Mouse (Mus musculus): Measurements from ENCODE around the gene Mnd1. TPM values are rescaled to one million over a fixed set of nuclear protein-coding genes. Genes with fewer than 3 reads are reported as not detected.

Gene Mnd1
- total RNA-seq, 2 experiments from 2014 or later: 0.68 to 0.96 TPM

GRCm38 (mm10) chr3:84180304-84180703, 24.7 kb upstream of the Mnd1 start:
- intact Hi-C loops (cut with DNase I): loop anchor here (5.0 kb wide), 1 partner anchor 362 kb away; no protein-coding TSS in a partner anchor
- no peak overlapping the region for H3K27ac ChIP-seq
- no peak overlapping the region for H3K4me3 ChIP-seq
- TF ChIP-seq CTCF (IDR thresholded peaks at IDR 0.05): no peak
- DNase-seq (ENCODE audit: extremely low spot score in 1 of 2, low spot score in 2 of 2): no peak

GRCm38 (mm10) chr3:84177834-84178233, 22.2 kb upstream of the Mnd1 start:
- Histone ChIP-seq H3K27ac (no peak overlapping the region), H3K4me3 (no peak overlapping the region)
- no peak for DNase-seq (ENCODE audit: extremely low spot score in 1 of 2, low spot score in 2 of 2)
- TF ChIP-seq CTCF (IDR thresholded peaks at IDR 0.05): no peak
- intact Hi-C loops (cut with DNase I): loop anchor here (5.0 kb wide), 2 partner anchors 39 to 79 kb away; no protein-coding TSS in a partner anchor

DNA sequence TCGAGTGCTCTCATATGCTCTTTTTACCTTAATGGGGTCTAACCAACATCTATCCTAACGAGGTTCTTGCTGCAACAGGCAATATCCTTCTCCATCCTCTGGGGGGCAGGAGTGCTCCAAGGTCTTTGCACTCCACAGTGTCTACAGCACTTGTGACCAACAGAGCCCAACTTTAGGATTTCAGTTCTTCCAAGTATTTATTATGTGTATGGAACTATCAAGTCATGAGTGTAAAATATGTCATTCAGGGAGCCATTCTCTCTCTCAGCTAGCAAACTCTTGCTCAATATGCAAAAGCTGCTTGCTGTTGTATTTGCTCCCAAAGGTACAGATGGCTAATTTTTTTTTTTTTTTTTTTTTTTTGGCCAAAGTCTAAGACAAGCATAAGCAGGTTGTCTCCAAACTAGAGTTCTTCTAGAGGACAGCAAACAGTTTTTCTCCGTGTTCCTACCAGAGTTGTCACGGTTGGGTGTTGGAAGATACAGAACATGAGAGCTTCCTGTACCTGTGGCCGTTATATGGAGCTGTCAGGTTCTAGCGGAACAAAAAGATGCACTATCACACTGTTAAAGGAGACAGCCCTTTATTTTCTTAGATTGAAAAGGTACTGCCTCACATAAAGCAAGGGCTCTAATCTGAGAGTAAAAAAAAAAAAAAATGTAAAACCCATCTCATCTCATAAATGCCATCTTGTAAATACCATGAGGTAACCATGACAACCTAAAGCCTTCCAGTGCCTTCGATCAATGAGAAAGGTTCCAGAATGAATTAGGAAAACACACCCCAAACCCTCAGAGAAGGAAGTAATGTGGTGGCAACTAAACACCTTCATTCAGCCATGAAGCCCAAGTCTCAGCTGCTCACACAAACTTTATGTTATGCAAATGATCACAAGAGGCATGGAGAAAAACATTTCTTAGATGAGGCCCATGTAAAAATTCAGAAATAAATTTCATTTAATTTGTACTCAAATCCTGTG, 20.0 kb upstream of the Mnd1 start:
- peak; percentile 64 to 70 for DNase-seq (ENCODE audit: extremely low spot score in 1 of 2, low spot score in 2 of 2)
- intact Hi-C loops (cut with DNase I): loop anchor here (1.0 to 5.0 kb wide), 4 partner anchors 42 to 138 kb away; no protein-coding TSS in a partner anchor
- Histone ChIP-seq H3K4me3 (no peak overlapping the region), H3K27ac (no peak overlapping the region)
- peak; percentile 90 for TF ChIP-seq CTCF (IDR thresholded peaks at IDR 0.05)

- Histone ChIP-seq H3K27ac (no peak within 1 kb of the TSS), H3K4me3 (no peak within 1 kb of the TSS)
- intact Hi-C loops (cut with DNase I): loop anchor here (2.0 kb wide), 1 partner anchor 131 kb away; no protein-coding TSS in a partner anchor
- TF ChIP-seq CTCF (IDR thresholded peaks at IDR 0.05): no peak
- no peak for DNase-seq (ENCODE audit: extremely low spot score in 1 of 2, low spot score in 2 of 2)
Measured at GRCm38 (mm10) chr3:84173581-84174154, 18.1 kb upstream of the Mnd1 start, which contains the start of gene Gm6525. Gene Gm6525 (plus strand): TSS chr3:84174104.

DNA sequence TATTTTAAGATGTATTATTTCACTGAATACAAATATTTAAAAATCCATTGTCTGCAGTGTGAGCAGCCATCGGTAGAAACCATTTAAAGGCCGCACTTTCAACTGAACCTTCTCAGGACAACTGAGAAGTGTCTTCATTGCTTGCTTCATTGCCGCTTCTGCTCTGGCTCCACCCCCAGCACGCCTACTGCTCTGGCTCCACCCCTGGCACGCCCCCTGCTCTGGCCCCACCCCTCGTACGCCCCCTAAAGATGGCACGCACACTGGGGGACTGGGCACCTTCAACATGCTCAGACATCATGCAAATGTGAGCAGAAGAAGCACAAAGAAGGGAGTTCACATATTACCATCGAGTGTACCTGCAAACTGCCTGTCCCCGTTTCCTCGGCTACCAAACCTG, 16.8 kb upstream of the Mnd1 start:
- TF ChIP-seq CTCF (IDR thresholded peaks at IDR 0.05): no peak
- intact Hi-C loops (cut with DNase I): no loop called here
- Histone ChIP-seq H3K4me3 (no peak overlapping the region), H3K27ac (no peak overlapping the region)
- no peak for DNase-seq (ENCODE audit: extremely low spot score in 1 of 2, low spot score in 2 of 2)

- no peak for DNase-seq (ENCODE audit: extremely low spot score in 1 of 2, low spot score in 2 of 2)
- H3K4me3 ChIP-seq: no peak overlapping the region
- intact Hi-C loops (cut with DNase I): no loop called here
- no peak overlapping the region for H3K27ac ChIP-seq
- TF ChIP-seq CTCF (IDR thresholded peaks at IDR 0.05): peak; percentile 14; the same call in 1 of the 2 replicates
Measured at GRCm38 (mm10) chr3:84169393-84170005, 13.9 kb upstream of the Mnd1 start.

DNA sequence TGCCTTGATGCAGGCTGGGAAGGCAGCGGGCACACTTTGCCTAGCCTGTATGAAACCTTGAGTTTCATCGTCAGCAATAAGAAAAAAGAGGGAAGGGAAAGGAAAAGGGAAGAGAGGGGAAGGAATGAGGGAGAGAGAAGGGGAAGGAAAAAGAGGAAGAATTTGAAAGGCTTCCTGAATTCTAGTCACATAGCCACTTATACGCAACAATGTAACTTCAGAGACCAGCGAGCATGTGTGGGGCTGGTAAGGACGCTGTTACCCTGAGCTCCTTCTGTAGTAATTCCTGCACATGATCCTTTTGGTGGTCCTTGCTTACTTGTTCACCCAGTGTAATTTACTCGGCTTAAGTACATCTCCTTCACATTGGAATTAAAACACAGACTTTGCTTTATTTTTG, 13.4 kb upstream of the Mnd1 start:
- intact Hi-C loops (cut with DNase I): no loop called here
- DNase-seq (ENCODE audit: extremely low spot score in 1 of 2, low spot score in 2 of 2): no peak

GRCm38 (mm10) chr3:84166073-84166472, 10.5 kb upstream of the Mnd1 start:
- DNase-seq (ENCODE audit: extremely low spot score in 1 of 2, low spot score in 2 of 2): no peak
- Histone ChIP-seq H3K4me3 (no peak overlapping the region), H3K27ac (no peak overlapping the region)
- TF ChIP-seq CTCF (IDR thresholded peaks at IDR 0.05): no peak
- intact Hi-C loops (cut with DNase I): no loop called here

More for the DNA sequence above, 13.4 kb upstream of the Mnd1 start:
- Histone ChIP-seq H3K4me3 (no peak overlapping the region), H3K27ac (no peak overlapping the region)
- TF ChIP-seq CTCF (IDR thresholded peaks at IDR 0.05): no peak

GRCm38 (mm10) chr3:84165391-84165790, 9.8 kb upstream of the Mnd1 start:
- H3K4me3 ChIP-seq: no peak overlapping the region
- intact Hi-C loops (cut with DNase I): no loop called here
- no peak for TF ChIP-seq CTCF (IDR thresholded peaks at IDR 0.05)
- no peak overlapping the region for H3K27ac ChIP-seq
- no peak for DNase-seq (ENCODE audit: extremely low spot score in 1 of 2, low spot score in 2 of 2)

GRCm38 (mm10) chr3:84157559-84158350, 2.2 kb upstream of the Mnd1 start:
- Histone ChIP-seq H3K4me3 (no peak overlapping the region), H3K27ac (no peak overlapping the region)
- no peak for DNase-seq (ENCODE audit: extremely low spot score in 1 of 2, low spot score in 2 of 2)
- intact Hi-C loops (cut with DNase I): no loop called here
- TF ChIP-seq CTCF (IDR thresholded peaks at IDR 0.05): no peak

GRCm38 (mm10) chr3:84157011-84157410, 1.4 kb upstream of the Mnd1 start:
- no peak for DNase-seq (ENCODE audit: extremely low spot score in 1 of 2, low spot score in 2 of 2)
- no peak for TF ChIP-seq CTCF (IDR thresholded peaks at IDR 0.05)
- intact Hi-C loops (cut with DNase I): no loop called here

More at GRCm38 (mm10) chr3:84157011-84157410, 1.4 kb upstream of the Mnd1 start:
- H3K4me3 ChIP-seq: no peak overlapping the region
- no peak overlapping the region for H3K27ac ChIP-seq
